Mouse (Mus musculus) lung, postnatal 0 days (tissue): ENCODE measurements around the gene Lmx1a. TPM values are rescaled to one million over a fixed set of nuclear protein-coding genes. Genes with fewer than 3 reads are reported as not detected.

Experiments
- ATAC-seq: fragments of 200-750 bp; cut with Nextera tagmentation; 2 replicates; pipeline ENCODE4 v1.8.0; 2017; ENCODE audit warnings: moderate library complexity
- DNase-seq: peaks from one replicate; pipeline ENCODE4 v3.0.0-alpha.2; 2016; ENCODE audit warnings: low spot score
- H3K27ac ChIP-seq: fragments of 300-500 bp; sonication (generic); 2 replicates; pipeline ENCODE4 v1.5.1; 2014; ENCODE audit warnings: antibody characterized with exemption, mild to moderate bottlenecking, low read length, mixed read lengths
- H3K27me3 ChIP-seq: fragments of 300-500 bp; sonication (generic); replicated peaks from 2 replicates; pipeline ENCODE4 v1.6.1; 2014; ENCODE audit warnings: low read length, mixed read lengths; ENCODE audit not compliant: insufficient read depth
- H3K36me3 ChIP-seq: fragments of 300-500 bp; sonication (generic); 2 replicates; pipeline ENCODE4 v1.6.1; 2014; ENCODE audit warnings: low read length, mixed read lengths; ENCODE audit not compliant: insufficient read depth
- H3K4me1 ChIP-seq: fragments of 300-500 bp; sonication (generic); 2 replicates; pipeline ENCODE4 v1.6.1; 2014; ENCODE audit warnings: antibody characterized with exemption, low read depth, low read length, mixed read lengths; ENCODE audit not compliant: insufficient read depth
- H3K4me2 ChIP-seq: fragments of 300-500 bp; sonication (generic); replicated peaks from 2 replicates; pipeline ENCODE4 v1.6.1; 2014; ENCODE audit warnings: low read depth, mild to moderate bottlenecking, low read length, moderate library complexity, mixed read lengths
- H3K4me3 ChIP-seq: fragments of 300-500 bp; sonication (generic); 2 replicates; pipeline ENCODE4 v1.5.1; 2014; ENCODE audit warnings: low read depth, low read length
- H3K9ac ChIP-seq: fragments of 300-500 bp; sonication (generic); replicated peaks from 2 replicates; pipeline ENCODE4 v1.6.1; 2014; ENCODE audit warnings: low read depth, mild to moderate bottlenecking
- H3K9me3 ChIP-seq: fragments of 300-500 bp; sonication (generic); 2 replicates; pipeline ENCODE4 v1.6.1; 2016; ENCODE audit warnings: low read length, mixed read lengths
- CTCF ChIP-seq: IDR thresholded peaks from 2 replicates; pipeline ENCODE4 v1.5.1; 2016; ENCODE audit warnings: antibody characterized with exemption, mild to moderate bottlenecking
- EP300 ChIP-seq: IDR thresholded peaks from 2 replicates; pipeline ENCODE4 v1.6.1; 2016; ENCODE audit warnings: antibody characterized with exemption, mild to moderate bottlenecking, control low read depth
- WGBS: fragments of 180-500 bp; shearing (Covaris S2); extraction: QIAGEN DNeasy Blood & Tissue Kit; methylation state at CpG from one replicate; pipeline ENCODE4 v1.1.7; 2014; 5-methylcytosine and 5-hydroxymethylcytosine counted together
- polyA plus RNA-seq: library from polyadenylated mRNA; unstranded; fragments of >200 nt; fragmentation: Nextera tagmentation; extraction: Ambion mirVana; gene quantifications from 2 replicates; pipeline ENCODE4 v1.2.1, GENCODE M21; 2015

The Lmx1a gene
- polyA plus RNA-seq, 1 experiment from 2014 or later: not detected

DNA sequence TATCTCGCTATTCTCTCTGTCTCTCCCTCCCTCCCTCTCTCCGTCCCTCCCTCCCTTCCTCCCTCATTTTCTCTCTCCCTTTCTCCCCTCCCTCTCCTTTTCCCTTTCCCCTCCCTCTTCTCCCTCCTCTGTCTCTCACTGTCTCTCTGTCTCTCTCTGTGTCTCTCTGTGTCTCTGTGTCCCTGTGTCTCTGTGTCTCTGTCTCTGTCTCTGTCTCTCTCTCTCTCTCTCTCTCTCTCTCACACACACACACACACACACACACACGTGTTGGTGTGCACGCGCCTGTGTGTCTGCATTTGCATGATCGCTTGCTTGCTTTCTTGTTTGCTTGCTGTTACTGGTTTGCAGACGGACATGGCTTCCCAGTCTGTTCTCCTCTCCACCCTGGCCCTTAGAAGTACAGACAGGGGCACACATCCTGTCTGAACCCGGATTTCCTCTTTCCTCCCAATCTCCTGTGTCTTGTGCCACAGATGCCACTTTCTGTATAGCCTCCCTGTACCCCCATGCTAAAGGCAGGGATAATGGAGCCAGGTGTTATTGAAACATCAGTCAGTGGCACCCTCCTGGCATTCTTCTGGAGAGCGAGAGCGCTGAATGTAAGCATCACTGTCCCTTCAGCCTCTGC is 114.4 kb downstream of the Lmx1a start:
- TF ChIP-seq CTCF (no peak), EP300 (no peak)
- Histone ChIP-seq H3K4me2 (peak overlapping the region; percentile 89), H3K4me3 (peak overlapping the region; percentile 51), H3K27ac (no peak overlapping the region), H3K9me3 (no peaks in the 10 kb centered on the region), H3K4me1 (no peaks in the 10 kb centered on the region), H3K36me3 (no peaks in the 10 kb centered on the region), H3K9ac (no peak overlapping the region), H3K27me3 (0 out of 2 replicates have a peak, but pooled peaks cover 3% of the 10 kb centered on the region)
- WGBS: 10% methylated on average over 9 of the region's 10 CpGs
- no peak for DNase-seq
- ATAC-seq: no peak

- H3K4me2 ChIP-seq: no peak overlapping the region
- WGBS: 35% methylated on average over 7 of the region's 7 CpGs
- no peaks in the 10 kb centered on the region for H3K9me3 ChIP-seq
- ATAC-seq: no peak
- H3K9ac ChIP-seq: no peak overlapping the region
- TF ChIP-seq EP300 (no peak), CTCF (no peak)
- no peak overlapping the region for H3K27ac ChIP-seq
- DNase-seq: no peak
- H3K4me3 ChIP-seq: no peak overlapping the region
- no peaks in the 10 kb centered on the region for H3K4me1 ChIP-seq
- 0 out of 2 replicates have a peak, but pooled peaks cover 3% of the 10 kb centered on the region for H3K27me3 ChIP-seq
- H3K36me3 ChIP-seq: no peaks in the 10 kb centered on the region
These were observed 115.8 kb downstream of the Lmx1a start for GRCm38 (mm10) chr1:167804836-167805235.

DNA sequence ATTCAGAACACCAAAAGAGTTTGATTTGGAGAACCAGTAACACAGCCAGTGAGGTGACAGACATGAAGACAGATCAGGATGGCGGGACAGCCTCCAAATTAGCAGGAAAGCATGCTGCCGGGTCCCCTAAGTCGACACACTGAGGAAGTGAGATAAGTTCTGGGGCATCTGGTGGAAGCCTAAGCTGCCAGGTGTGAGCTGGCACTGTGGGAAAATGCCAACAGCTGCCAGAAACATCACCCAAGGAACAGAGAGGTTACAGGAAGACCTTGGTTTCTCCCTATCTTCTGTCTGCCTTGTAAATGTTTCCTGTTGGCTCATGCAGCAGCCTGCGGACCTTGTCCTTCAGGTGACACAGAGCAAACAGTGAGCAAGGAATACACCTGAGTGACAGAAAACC is 122.1 kb downstream of the Lmx1a start:
- 70% methylated on average over 4 of the region's 4 CpGs for WGBS
- TF ChIP-seq CTCF (no peak), EP300 (no peak)
- Histone ChIP-seq H3K9ac (no peak overlapping the region), H3K4me3 (no peak overlapping the region), H3K27ac (no peak overlapping the region), H3K4me1 (no peaks in the 10 kb centered on the region), H3K9me3 (no peaks in the 10 kb centered on the region), H3K27me3 (no peaks in the 10 kb centered on the region), H3K36me3 (no peaks in the 10 kb centered on the region), H3K4me2 (no peak overlapping the region)
- DNase-seq (no peak), ATAC-seq (no peak)

- Histone ChIP-seq H3K27me3 (no peaks in the 10 kb centered on the region), H3K4me1 (no peaks in the 10 kb centered on the region), H3K27ac (no peak overlapping the region), H3K9me3 (no peaks in the 10 kb centered on the region), H3K9ac (no peak overlapping the region), H3K4me3 (no peak overlapping the region), H3K4me2 (no peak overlapping the region), H3K36me3 (no peaks in the 10 kb centered on the region)
- TF ChIP-seq CTCF (no peak), EP300 (no peak)
- no peak for DNase-seq
- WGBS: 68% methylated on average over 4 of the region's 4 CpGs
- no peak for ATAC-seq
These were observed 126.1 kb downstream of the Lmx1a start for GRCm38 (mm10) chr1:167815166-167815565.

DNA sequence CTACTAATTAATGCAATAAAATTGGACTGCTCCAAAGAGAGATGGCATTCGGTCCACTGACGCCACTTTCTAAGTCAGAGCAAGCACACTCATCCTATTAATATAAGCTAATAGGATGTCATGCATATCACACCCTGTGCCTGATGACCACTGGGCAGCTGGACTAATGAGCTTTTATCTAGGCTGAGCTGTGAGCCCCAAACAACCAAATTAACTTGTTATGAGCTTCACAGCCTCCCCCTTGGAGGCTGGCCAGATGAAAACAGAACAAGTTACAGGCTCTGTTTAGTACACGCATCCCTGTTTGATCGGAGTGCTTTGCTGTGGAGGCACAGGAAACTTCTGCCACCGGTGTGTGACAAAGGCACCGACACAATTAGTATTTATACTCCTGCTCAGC is 128.0 kb downstream of the Lmx1a start:
- H3K9me3 ChIP-seq: no peaks in the 10 kb centered on the region
- WGBS: 50% methylated on average over 6 of the region's 6 CpGs
- no peak for DNase-seq
- TF ChIP-seq CTCF (no peak), EP300 (no peak)
- no peaks in the 10 kb centered on the region for H3K36me3 ChIP-seq
- H3K27me3 ChIP-seq: no peaks in the 10 kb centered on the region
- no peak overlapping the region for H3K9ac ChIP-seq
- ATAC-seq: no peak
- no peak overlapping the region for H3K27ac ChIP-seq
- H3K4me3 ChIP-seq: no peak overlapping the region
- no peak overlapping the region for H3K4me2 ChIP-seq
- H3K4me1 ChIP-seq: no peaks in the 10 kb centered on the region

DNA sequence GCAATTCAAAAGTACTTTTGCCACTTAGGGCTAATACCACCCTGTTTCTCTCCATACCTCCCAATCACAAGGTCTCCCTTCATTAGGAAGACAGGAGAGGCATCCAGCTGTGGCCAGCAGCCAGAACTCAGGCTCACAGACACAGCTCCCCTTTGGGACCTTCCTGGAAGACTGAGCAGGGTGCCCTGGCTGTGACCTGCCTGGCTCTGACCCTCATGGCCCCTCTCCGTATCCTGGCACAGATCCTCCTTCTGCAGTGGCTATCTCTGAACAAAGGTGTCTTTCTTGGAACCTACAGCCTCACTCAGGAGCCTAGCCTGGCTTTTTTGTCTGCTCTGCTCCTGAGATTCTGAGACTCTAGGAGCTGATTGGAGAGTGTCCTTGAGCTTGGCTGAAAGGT is 128.6 kb downstream of the Lmx1a start:
- no peak for ATAC-seq
- no peak for DNase-seq
- Histone ChIP-seq H3K9ac (no peak overlapping the region), H3K9me3 (no peaks in the 10 kb centered on the region), H3K36me3 (no peaks in the 10 kb centered on the region), H3K27me3 (no peaks in the 10 kb centered on the region), H3K27ac (no peak overlapping the region), H3K4me1 (no peaks in the 10 kb centered on the region), H3K4me2 (no peak overlapping the region), H3K4me3 (no peak overlapping the region)
- 8% methylated on average over 1 of the region's 1 CpGs for WGBS
- TF ChIP-seq EP300: no peak
- no peak for TF ChIP-seq CTCF

DNA sequence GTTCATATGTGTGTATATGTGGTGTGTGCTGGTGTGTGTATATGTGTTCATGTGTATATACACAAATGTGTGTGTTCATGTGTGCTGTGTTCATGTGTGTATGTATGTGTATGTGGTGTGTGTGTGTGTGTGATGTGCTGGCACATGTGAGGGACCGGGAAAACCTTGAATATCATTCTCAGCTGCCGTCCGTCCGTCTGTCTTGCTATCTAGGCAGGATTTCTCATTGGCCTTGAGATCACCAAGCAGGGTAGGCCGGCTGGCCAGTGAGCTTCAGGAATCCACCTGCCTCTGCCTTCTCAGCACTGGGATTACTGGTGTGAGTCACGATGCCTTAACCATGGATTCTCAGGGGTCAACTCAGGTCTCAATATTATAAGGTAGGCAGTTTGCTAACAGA is 131.0 kb downstream of the Lmx1a start:
- TF ChIP-seq CTCF: no peak
- TF ChIP-seq EP300: no peak
- 86% methylated on average over 6 of the region's 6 CpGs for WGBS
- Histone ChIP-seq H3K27ac (no peak overlapping the region), H3K9ac (no peak overlapping the region), H3K4me1 (no peaks in the 10 kb centered on the region), H3K4me3 (no peak overlapping the region), H3K4me2 (no peak overlapping the region), H3K9me3 (no peaks in the 10 kb centered on the region), H3K36me3 (no peaks in the 10 kb centered on the region), H3K27me3 (no peaks in the 10 kb centered on the region)
- DNase-seq (no peak), ATAC-seq (no peak)
